Mouse (Mus musculus): ENCODE data around the gene Txndc11.

DNA sequence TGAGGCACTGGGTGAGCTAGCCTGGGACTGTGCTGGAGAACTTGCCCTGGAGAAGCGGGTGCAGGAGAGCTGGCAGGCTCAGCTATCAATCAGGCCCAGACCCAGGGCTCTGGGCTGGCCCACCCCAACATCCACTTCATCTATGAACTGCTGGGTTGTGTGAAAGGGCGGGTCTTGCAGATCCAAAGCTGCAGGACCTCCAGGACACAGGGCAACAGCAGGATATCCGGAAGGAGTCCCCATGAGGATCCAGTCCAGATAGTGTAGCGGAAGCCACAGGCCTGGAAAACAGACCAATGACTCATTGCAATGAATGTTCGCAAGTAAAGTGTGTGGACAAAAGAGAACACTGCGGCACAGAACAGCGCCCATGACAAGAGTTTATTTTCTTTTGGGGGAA, 88.0 kb downstream of the Txndc11 start:
- TF ChIP-seq CTCF (conservative IDR thresholded peaks at IDR 0.05; ENCODE audit: low read length) (no peak), POU5F1 (IDR thresholded peaks at IDR 0.05; ENCODE audit: borderline replicate concordance, low read length) (no peak), NANOG (IDR thresholded peaks at IDR 0.05; ENCODE audit: borderline replicate concordance, low read length) (no peak)
